Mouse (Mus musculus): ENCODE data around the gene Il9r. TPM values are rescaled to one million over a fixed set of nuclear protein-coding genes. Genes with fewer than 3 reads are reported as not detected.
"Not testable (repeated sequence)": the region's sequence is repeated elsewhere in the genome, so short reads cannot be mapped to it uniquely, and the experiment has no call there.

Gene Il9r
- total RNA-seq, 2 experiments from 2014 or later, result not detected

GRCm38 (mm10) chr11:32205058-32205873 lies 5.2 kb upstream of the Il9r start, which contains the start of gene Snrnp25:
TSS of gene Snrnp25 (plus strand) at chr11:32205415.
- ATAC-seq (replicated peaks; ENCODE audit: low FRiP score, poor library complexity, severe bottlenecking), result peak; percentile 98

GRCm38 (mm10) chr11:32201922-32202685 lies 2.0 kb upstream of the Il9r start:
- ATAC-seq (replicated peaks; ENCODE audit: low FRiP score, poor library complexity, severe bottlenecking), result no peak

- ATAC-seq (replicated peaks; ENCODE audit: low FRiP score, poor library complexity, severe bottlenecking), result not testable (repeated sequence)
Measured at GRCm38 (mm10) chr11:32200992-32201391, 913 bp upstream of the Il9r start.

- no peak for ATAC-seq (replicated peaks; ENCODE audit: low FRiP score, poor library complexity, severe bottlenecking)
Measured at GRCm38 (mm10) chr11:32199230-32199629, 849 bp downstream of the Il9r start.

- ATAC-seq (replicated peaks; ENCODE audit: low FRiP score, poor library complexity, severe bottlenecking), result no peak
Measured at GRCm38 (mm10) chr11:32198256-32198955, 1.7 kb downstream of the Il9r start.

- no peak for ATAC-seq (replicated peaks; ENCODE audit: low FRiP score, poor library complexity, severe bottlenecking)
Measured at GRCm38 (mm10) chr11:32197766-32198165, 2.3 kb downstream of the Il9r start.

GRCm38 (mm10) chr11:32196727-32197126 lies 3.4 kb downstream of the Il9r start:
- no peak for ATAC-seq (replicated peaks; ENCODE audit: low FRiP score, poor library complexity, severe bottlenecking)

- no peak for ATAC-seq (replicated peaks; ENCODE audit: low FRiP score, poor library complexity, severe bottlenecking)
Measured at GRCm38 (mm10) chr11:32195867-32196540, 4.1 kb downstream of the Il9r start.

- ATAC-seq (replicated peaks; ENCODE audit: low FRiP score, poor library complexity, severe bottlenecking), result no peak
Measured at GRCm38 (mm10) chr11:32194626-32195025, 5.5 kb downstream of the Il9r start.

- no peak for ATAC-seq (replicated peaks; ENCODE audit: low FRiP score, poor library complexity, severe bottlenecking)
Measured at GRCm38 (mm10) chr11:32194086-32194485, 6.0 kb downstream of the Il9r start.

GRCm38 (mm10) chr11:32193156-32193555 lies 6.9 kb downstream of the Il9r start:
- ATAC-seq (replicated peaks; ENCODE audit: low FRiP score, poor library complexity, severe bottlenecking), result no peak

GRCm38 (mm10) chr11:32190603-32191110 lies 9.4 kb downstream of the Il9r start:
- no peak for ATAC-seq (replicated peaks; ENCODE audit: low FRiP score, poor library complexity, severe bottlenecking)

GRCm38 (mm10) chr11:32190119-32190518 lies 10.0 kb downstream of the Il9r start:
- no peak for ATAC-seq (replicated peaks; ENCODE audit: low FRiP score, poor library complexity, severe bottlenecking)

- no peak for ATAC-seq (replicated peaks; ENCODE audit: low FRiP score, poor library complexity, severe bottlenecking)
Measured at GRCm38 (mm10) chr11:32189434-32189833, 10.6 kb downstream of the Il9r start.

- ATAC-seq (replicated peaks; ENCODE audit: low FRiP score, poor library complexity, severe bottlenecking), result no peak
Measured at GRCm38 (mm10) chr11:32188881-32189280, 11.2 kb downstream of the Il9r start.

- no peak for ATAC-seq (replicated peaks; ENCODE audit: low FRiP score, poor library complexity, severe bottlenecking)
Measured at GRCm38 (mm10) chr11:32187256-32187655, 12.8 kb downstream of the Il9r start.

GRCm38 (mm10) chr11:32186031-32186430 lies 14.0 kb downstream of the Il9r start:
- no peak for ATAC-seq (replicated peaks; ENCODE audit: low FRiP score, poor library complexity, severe bottlenecking)

- ATAC-seq (replicated peaks; ENCODE audit: low FRiP score, poor library complexity, severe bottlenecking), result no peak
Measured at GRCm38 (mm10) chr11:32184469-32184868, 15.6 kb downstream of the Il9r start.

GRCm38 (mm10) chr11:32181973-32182868 lies 17.9 kb downstream of the Il9r start:
- ATAC-seq (replicated peaks; ENCODE audit: low FRiP score, poor library complexity, severe bottlenecking), result peak; percentile 70; the same call in 1 of the 2 replicates
